Mouse (Mus musculus): ENCODE results near the gene Plin5. TPM values are rescaled to one million over a fixed set of nuclear protein-coding genes. Genes with fewer than 3 reads are reported as not detected.
"Not testable (repeated sequence)": the region's sequence is repeated elsewhere in the genome, so short reads cannot be mapped to it uniquely, and the experiment has no call there.

Gene Plin5
- polyA plus RNA-seq, 1 experiment from 2014 or later: 57.3 TPM

GRCm38 (mm10) chr17:56111021-56111420, 6.4 kb downstream of the Plin5 start:
- WGBS (ENCODE audit: insufficient replicate concordance): 42% methylated on average over 1 of the region's 1 CpGs
- TF ChIP-seq EP300 (IDR thresholded peaks at IDR 0.05; ENCODE audit: low read depth) (no peak), CTCF (IDR thresholded peaks at IDR 0.05; ENCODE audit: low read depth) (no peak)
- H3K27me3 ChIP-seq (ENCODE audit: insufficient read depth, low read length): no peaks in the 10 kb centered on the region
- H3K4me1 ChIP-seq (ENCODE audit: insufficient read depth): peaks cover 23% of the 10 kb centered on the region
- no peak overlapping the region for H3K4me3 ChIP-seq (ENCODE audit: low read depth, low read length)
- no peak for ATAC-seq
- H3K9ac ChIP-seq (replicated peaks): no peak overlapping the region
- DNase-seq: peak; percentile 14
- no peak overlapping the region for H3K4me2 ChIP-seq (ENCODE audit: low read depth, low read length)
- H3K27ac ChIP-seq (ENCODE audit: low read depth): no peak overlapping the region
- H3K9me3 ChIP-seq (ENCODE audit: low read length): no peaks in the 10 kb centered on the region
- H3K36me3 ChIP-seq (replicated peaks; ENCODE audit: insufficient read depth, low read length): peaks cover 2% of the 10 kb centered on the region; the same call in 1 of the 2 replicates

- 63% methylated on average over 4 of the region's 4 CpGs for WGBS (ENCODE audit: insufficient replicate concordance)
- no peak overlapping the region for H3K4me3 ChIP-seq (ENCODE audit: low read depth, low read length)
- no peak overlapping the region for H3K4me2 ChIP-seq (ENCODE audit: low read depth, low read length)
- ATAC-seq (no peak), DNase-seq (no peak)
- no peaks in the 10 kb centered on the region for H3K9me3 ChIP-seq (ENCODE audit: low read length)
- no peak overlapping the region for H3K27ac ChIP-seq (ENCODE audit: low read depth)
- no peak for TF ChIP-seq EP300 (IDR thresholded peaks at IDR 0.05; ENCODE audit: low read depth)
- no peak for TF ChIP-seq CTCF (IDR thresholded peaks at IDR 0.05; ENCODE audit: low read depth)
- H3K9ac ChIP-seq (replicated peaks): no peak overlapping the region
- peaks cover 21% of the 10 kb centered on the region for H3K4me1 ChIP-seq (ENCODE audit: insufficient read depth)
- H3K27me3 ChIP-seq (ENCODE audit: insufficient read depth, low read length): no peaks in the 10 kb centered on the region
- H3K36me3 ChIP-seq (replicated peaks; ENCODE audit: insufficient read depth, low read length): peaks cover 2% of the 10 kb centered on the region; the same call in 1 of the 2 replicates
Measured at GRCm38 (mm10) chr17:56110571-56110970, 6.8 kb downstream of the Plin5 start.

GRCm38 (mm10) chr17:56109219-56110051, 8.0 kb downstream of the Plin5 start, which contains the start of gene Plin4:
TSS of gene Plin4 (minus strand) at chr17:56109803.
- DNase-seq (peak; percentile 40), ATAC-seq (peak; percentile 37)
- Histone ChIP-seq H3K27ac (ENCODE audit: low read depth) (no peak within 1 kb of the TSS; the same call in 1 of the 2 replicates), H3K36me3 (replicated peaks; ENCODE audit: insufficient read depth, low read length) (peaks cover 2% of the 10 kb centered on the region; the same call in 1 of the 2 replicates), H3K9me3 (ENCODE audit: low read length) (no peaks in the 10 kb centered on the region), H3K27me3 (ENCODE audit: insufficient read depth, low read length) (no peaks in the 10 kb centered on the region), H3K4me3 (ENCODE audit: low read depth, low read length) (no peak within 1 kb of the TSS), H3K4me1 (ENCODE audit: insufficient read depth) (peaks cover 13% of the 10 kb centered on the region), H3K4me2 (ENCODE audit: low read depth, low read length) (no peak within 1 kb of the TSS), H3K9ac (replicated peaks) (no peak within 1 kb of the TSS)
- TF ChIP-seq EP300 (IDR thresholded peaks at IDR 0.05; ENCODE audit: low read depth): no peak
- TF ChIP-seq CTCF (IDR thresholded peaks at IDR 0.05; ENCODE audit: low read depth): no peak
- WGBS (ENCODE audit: insufficient replicate concordance): 68% methylated on average over 9 of the region's 10 CpGs

- ATAC-seq: peak; percentile 70
- Histone ChIP-seq H3K27me3 (ENCODE audit: insufficient read depth, low read length) (no peaks in the 10 kb centered on the region), H3K36me3 (replicated peaks; ENCODE audit: insufficient read depth, low read length) (peaks cover 2% of the 10 kb centered on the region; the same call in 1 of the 2 replicates), H3K4me2 (ENCODE audit: low read depth, low read length) (no peak overlapping the region), H3K4me1 (ENCODE audit: insufficient read depth) (peaks cover 5% of the 10 kb centered on the region), H3K9ac (replicated peaks) (no peak overlapping the region), H3K4me3 (ENCODE audit: low read depth, low read length) (no peak overlapping the region), H3K9me3 (ENCODE audit: low read length) (no peaks in the 10 kb centered on the region), H3K27ac (ENCODE audit: low read depth) (no peak overlapping the region)
- TF ChIP-seq CTCF (IDR thresholded peaks at IDR 0.05; ENCODE audit: low read depth) (no peak), EP300 (IDR thresholded peaks at IDR 0.05; ENCODE audit: low read depth) (no peak)
- peak; percentile 38 for DNase-seq
- 77% methylated on average over 6 of the region's 6 CpGs for WGBS (ENCODE audit: insufficient replicate concordance)
Measured at GRCm38 (mm10) chr17:56108334-56109044, 8.9 kb downstream of the Plin5 start.

GRCm38 (mm10) chr17:56107736-56108135, 9.7 kb downstream of the Plin5 start:
- WGBS (ENCODE audit: insufficient replicate concordance): 56% methylated on average over 2 of the region's 2 CpGs
- peaks cover 2% of the 10 kb centered on the region; the same call in 1 of the 2 replicates for H3K36me3 ChIP-seq (replicated peaks; ENCODE audit: insufficient read depth, low read length)
- H3K9ac ChIP-seq (replicated peaks): no peak overlapping the region
- TF ChIP-seq EP300 (IDR thresholded peaks at IDR 0.05; ENCODE audit: low read depth): no peak
- no peak for TF ChIP-seq CTCF (IDR thresholded peaks at IDR 0.05; ENCODE audit: low read depth)
- no peaks in the 10 kb centered on the region for H3K9me3 ChIP-seq (ENCODE audit: low read length)
- H3K4me3 ChIP-seq (ENCODE audit: low read depth, low read length): no peak overlapping the region
- no peaks in the 10 kb centered on the region for H3K27me3 ChIP-seq (ENCODE audit: insufficient read depth, low read length)
- H3K4me2 ChIP-seq (ENCODE audit: low read depth, low read length): no peak overlapping the region
- DNase-seq: peak; percentile 11
- peaks cover 5% of the 10 kb centered on the region for H3K4me1 ChIP-seq (ENCODE audit: insufficient read depth)
- no peak for ATAC-seq
- H3K27ac ChIP-seq (ENCODE audit: low read depth): no peak overlapping the region

GRCm38 (mm10) chr17:56106981-56107380, 10.4 kb downstream of the Plin5 start:
- Histone ChIP-seq H3K9ac (replicated peaks) (no peak overlapping the region), H3K4me1 (ENCODE audit: insufficient read depth) (peaks cover under 1% of the 10 kb centered on the region; the same call in 1 of the 2 replicates), H3K27ac (ENCODE audit: low read depth) (no peak overlapping the region), H3K4me3 (ENCODE audit: low read depth, low read length) (no peak overlapping the region), H3K4me2 (ENCODE audit: low read depth, low read length) (no peak overlapping the region), H3K27me3 (ENCODE audit: insufficient read depth, low read length) (no peaks in the 10 kb centered on the region), H3K36me3 (replicated peaks; ENCODE audit: insufficient read depth, low read length) (peaks cover 7% of the 10 kb centered on the region; the same call in 1 of the 2 replicates), H3K9me3 (ENCODE audit: low read length) (no peaks in the 10 kb centered on the region)
- TF ChIP-seq EP300 (IDR thresholded peaks at IDR 0.05; ENCODE audit: low read depth) (no peak), CTCF (IDR thresholded peaks at IDR 0.05; ENCODE audit: low read depth) (no peak)
- DNase-seq (no peak), ATAC-seq (no peak)
- 84% methylated on average over 4 of the region's 4 CpGs for WGBS (ENCODE audit: insufficient replicate concordance)

- WGBS (ENCODE audit: insufficient replicate concordance): 88% methylated on average over 4 of the region's 4 CpGs
- H3K27me3 ChIP-seq (ENCODE audit: insufficient read depth, low read length); H3K27ac ChIP-seq (ENCODE audit: low read depth); DNase-seq; H3K4me1 ChIP-seq (ENCODE audit: insufficient read depth); H3K4me2 ChIP-seq (ENCODE audit: low read depth, low read length); H3K4me3 ChIP-seq (ENCODE audit: low read depth, low read length); H3K9me3 ChIP-seq (ENCODE audit: low read length); H3K9ac ChIP-seq (replicated peaks); ATAC-seq: not testable (repeated sequence)
- H3K36me3 ChIP-seq (replicated peaks; ENCODE audit: insufficient read depth, low read length): peaks cover 11% of the 10 kb centered on the region
Measured at GRCm38 (mm10) chr17:56106436-56106835, 11.0 kb downstream of the Plin5 start.

- peaks cover 25% of the 10 kb centered on the region for H3K36me3 ChIP-seq (replicated peaks; ENCODE audit: insufficient read depth, low read length)
- ATAC-seq; H3K27me3 ChIP-seq (ENCODE audit: insufficient read depth, low read length); H3K4me3 ChIP-seq (ENCODE audit: low read depth, low read length); H3K4me2 ChIP-seq (ENCODE audit: low read depth, low read length); H3K9ac ChIP-seq (replicated peaks); DNase-seq; H3K9me3 ChIP-seq (ENCODE audit: low read length); H3K27ac ChIP-seq (ENCODE audit: low read depth); H3K4me1 ChIP-seq (ENCODE audit: insufficient read depth): not testable (repeated sequence)
- WGBS (ENCODE audit: insufficient replicate concordance): 81% methylated on average over 2 of the region's 5 CpGs
Measured at GRCm38 (mm10) chr17:56104821-56105220, 12.6 kb downstream of the Plin5 start.

Data from liver, postnatal 0 days (tissue).